Mouse (Mus musculus): ENCODE results near the gene Stxbp3.

Stxbp3 gene

GRCm38 (mm10) chr3:108767416-108767815 is 72.9 kb downstream of the Stxbp3 start:
- DNase-seq (ENCODE audit: low read depth in 2 of 2, low spot score in 2 of 2): no peak

- no peak for DNase-seq (ENCODE audit: low read depth in 2 of 2, low spot score in 2 of 2)
These were observed 73.4 kb downstream of the Stxbp3 start for GRCm38 (mm10) chr3:108766943-108767342.

GRCm38 (mm10) chr3:108765476-108765875 is 74.8 kb downstream of the Stxbp3 start:
- DNase-seq (ENCODE audit: low read depth in 2 of 2, low spot score in 2 of 2): no peak

GRCm38 (mm10) chr3:108764976-108765375 is 75.3 kb downstream of the Stxbp3 start:
- no peak for DNase-seq (ENCODE audit: low read depth in 2 of 2, low spot score in 2 of 2)

GRCm38 (mm10) chr3:108763691-108764090 is 76.6 kb downstream of the Stxbp3 start:
- no peak for DNase-seq (ENCODE audit: low read depth in 2 of 2, low spot score in 2 of 2)

GRCm38 (mm10) chr3:108762597-108763111 is 77.7 kb downstream of the Stxbp3 start:
- no peak for DNase-seq (ENCODE audit: low read depth in 2 of 2, low spot score in 2 of 2)

- no peak for DNase-seq (ENCODE audit: low read depth in 2 of 2, low spot score in 2 of 2)
These were observed 80.5 kb downstream of the Stxbp3 start for GRCm38 (mm10) chr3:108759566-108760420.

GRCm38 (mm10) chr3:108757570-108757969 is 82.8 kb downstream of the Stxbp3 start:
- no peak for DNase-seq (ENCODE audit: low read depth in 2 of 2, low spot score in 2 of 2)

GRCm38 (mm10) chr3:108756131-108756530 is 84.2 kb downstream of the Stxbp3 start:
- DNase-seq (ENCODE audit: low read depth in 2 of 2, low spot score in 2 of 2): no peak

- no peak for DNase-seq (ENCODE audit: low read depth in 2 of 2, low spot score in 2 of 2)
These were observed 84.8 kb downstream of the Stxbp3 start for GRCm38 (mm10) chr3:108755542-108755941.

GRCm38 (mm10) chr3:108754541-108754940 is 85.8 kb downstream of the Stxbp3 start:
- DNase-seq (ENCODE audit: low read depth in 2 of 2, low spot score in 2 of 2): no peak

GRCm38 (mm10) chr3:108751691-108752090 is 88.6 kb downstream of the Stxbp3 start:
- DNase-seq (ENCODE audit: low read depth in 2 of 2, low spot score in 2 of 2): no peak

GRCm38 (mm10) chr3:108751061-108751460 is 89.3 kb downstream of the Stxbp3 start:
- DNase-seq (ENCODE audit: low read depth in 2 of 2, low spot score in 2 of 2): no peak

GRCm38 (mm10) chr3:108744060-108744459 is 96.3 kb downstream of the Stxbp3 start:
- DNase-seq (ENCODE audit: low read depth in 2 of 2, low spot score in 2 of 2): no peak
